Mouse (Mus musculus) heart, postnatal 0 days (tissue): Measurements from ENCODE around the gene Olfr2.

Experiments used
- CTCF ChIP-seq: IDR thresholded peaks from 2 replicates; pipeline ENCODE4 v1.5.1; 2016; ENCODE audit warnings: antibody characterized with exemption, control low read depth, low read depth
- EP300 ChIP-seq: IDR thresholded peaks from 2 replicates; pipeline ENCODE4 v1.6.1; 2016; ENCODE audit warnings: antibody characterized with exemption, low read depth

DNA sequence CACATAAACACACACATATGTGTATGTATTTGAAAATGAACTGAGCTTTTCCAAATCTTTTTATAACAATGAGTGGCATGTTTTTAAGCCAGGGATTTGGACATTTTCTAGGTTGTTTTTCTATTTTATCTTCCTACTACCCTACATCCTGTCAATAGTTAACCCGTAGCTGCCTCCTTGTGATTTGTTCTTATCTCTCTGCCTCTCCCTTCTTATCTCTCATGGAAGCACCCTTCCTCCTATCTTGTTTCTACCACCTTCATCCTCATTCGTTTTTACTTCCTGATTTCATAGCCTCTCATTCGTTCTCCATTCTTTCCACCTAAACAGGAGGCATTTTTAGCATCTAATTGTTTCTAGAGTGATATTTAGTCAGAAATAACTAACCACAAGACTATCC, 1.7 kb downstream of the Olfr2 start:
- TF ChIP-seq CTCF (no peak), EP300 (no peak)
